Mouse (Mus musculus): ENCODE data around the gene Ifrd1.
A peak's percentile ranks its signal among the peaks of the same experiment; 100 is the strongest.
"Not testable (repeated sequence)": the region's sequence is repeated elsewhere in the genome, so short reads cannot be mapped to it uniquely, and the experiment has no call there.

The Ifrd1 gene

DNA sequence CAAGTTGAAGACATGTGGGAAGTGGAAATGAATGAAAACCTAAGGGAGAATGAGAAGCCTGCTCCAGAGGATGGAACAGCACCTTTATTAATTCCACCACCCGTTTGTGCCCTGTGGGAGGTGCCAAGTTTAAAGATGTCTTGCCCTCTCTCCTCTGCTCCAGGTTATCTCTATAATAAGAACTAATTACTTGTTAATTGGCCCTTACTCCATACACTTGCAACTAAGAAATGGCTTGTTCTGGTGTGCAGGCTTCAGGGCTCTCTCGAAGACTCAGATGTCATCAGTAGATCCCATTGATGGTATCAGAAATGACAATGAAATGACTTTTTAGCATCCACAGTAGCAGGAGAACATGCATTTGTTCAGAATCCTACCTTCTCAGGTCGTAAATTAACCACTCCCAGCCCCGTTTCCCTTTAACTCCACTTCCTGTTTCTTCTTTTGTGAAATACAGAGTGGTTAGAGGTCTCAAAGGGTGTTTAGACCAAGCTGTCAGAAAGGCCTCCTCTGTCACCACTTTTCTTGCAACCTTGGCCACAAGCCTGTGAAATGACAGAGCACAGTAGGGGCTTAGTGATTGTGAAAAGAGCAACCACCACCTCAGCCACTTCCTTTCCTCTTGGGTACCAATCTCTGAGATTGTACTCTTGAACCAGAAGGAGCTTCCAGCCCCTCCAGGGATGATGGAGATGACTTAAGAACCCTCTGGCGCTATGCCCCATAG is at the start of gene Ifrd1:
TSS of gene Ifrd1 (minus strand) at position 51 of the 727 bp plus-strand sequence.
- DNase-seq (ENCODE audit: extremely low spot score), result no peak

DNA sequence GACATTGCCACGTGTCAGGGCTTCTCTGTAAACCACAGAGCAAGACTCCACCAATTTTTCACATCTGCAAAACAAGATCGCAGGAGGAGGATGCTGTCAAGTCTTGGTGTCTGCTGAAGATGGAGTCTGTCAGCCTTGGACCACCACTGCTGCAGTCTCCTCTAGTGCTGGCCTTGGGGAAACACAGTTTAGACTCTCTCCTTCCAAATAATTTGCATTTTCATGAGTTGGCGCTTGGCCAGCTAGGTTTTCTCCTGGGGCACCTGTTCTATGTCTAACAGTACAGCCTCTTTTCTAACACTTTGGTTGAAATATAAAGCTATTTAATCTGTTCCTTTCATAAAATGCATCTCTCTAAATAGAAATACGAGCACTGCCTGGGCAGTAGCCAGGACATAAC is 38.2 kb upstream of the Ifrd1 start:
- DNase-seq (ENCODE audit: extremely low spot score), result no peak

DNA sequence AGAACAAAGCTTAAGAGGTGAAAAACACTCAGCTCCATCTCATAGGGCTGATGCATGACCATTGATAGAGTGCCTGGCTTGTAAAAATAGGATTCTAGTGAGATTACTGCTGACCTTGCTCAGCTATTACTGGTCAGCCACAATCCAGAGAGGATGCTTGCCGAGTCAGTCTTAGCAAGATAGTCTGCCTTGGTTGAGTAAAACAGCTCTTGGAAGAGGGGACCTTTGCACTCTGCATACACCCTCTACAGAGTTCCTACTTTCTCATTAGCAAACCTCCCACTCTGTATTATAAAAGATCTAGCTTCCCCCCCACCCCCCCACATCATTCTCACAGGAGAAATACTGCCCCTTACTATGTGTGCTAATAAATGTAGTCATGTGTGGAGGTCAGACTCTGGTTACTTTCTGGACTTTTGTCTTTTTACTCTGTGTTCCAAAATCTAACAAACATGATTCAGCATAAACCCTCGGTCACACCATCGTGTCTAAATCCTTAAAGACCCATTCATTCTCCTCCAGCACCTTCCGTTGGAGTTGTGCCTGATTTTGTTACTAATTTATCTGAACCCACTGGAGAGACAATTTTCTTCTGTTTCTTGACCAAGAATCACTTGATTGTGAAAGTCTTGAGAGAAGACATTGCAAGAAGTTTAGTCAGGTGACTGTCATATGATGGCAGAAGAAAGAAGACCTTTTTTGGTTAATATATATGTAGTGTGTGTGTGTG is 32.5 kb upstream of the Ifrd1 start:
- no peak for DNase-seq (ENCODE audit: extremely low spot score)

DNA sequence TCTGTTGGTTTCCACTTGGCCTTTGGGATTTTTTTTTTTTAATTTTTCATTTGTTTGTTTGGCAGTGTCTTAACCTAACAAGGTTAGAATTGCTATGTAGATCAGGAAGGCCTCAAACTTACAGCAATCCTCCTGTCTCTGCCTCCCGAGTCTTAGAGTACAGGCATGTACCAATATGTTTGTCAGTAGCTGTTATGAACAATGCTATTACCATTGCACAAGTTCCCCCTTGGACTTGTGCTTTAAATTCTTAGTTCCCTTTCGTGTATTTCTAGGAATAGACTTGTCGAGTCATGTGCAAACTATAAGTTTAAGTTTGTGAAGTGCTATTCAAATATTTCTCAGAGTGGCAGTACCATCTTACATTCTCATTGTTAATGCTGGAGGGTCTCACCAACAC is 29.3 kb upstream of the Ifrd1 start:
- no peak for DNase-seq (ENCODE audit: extremely low spot score)

DNA sequence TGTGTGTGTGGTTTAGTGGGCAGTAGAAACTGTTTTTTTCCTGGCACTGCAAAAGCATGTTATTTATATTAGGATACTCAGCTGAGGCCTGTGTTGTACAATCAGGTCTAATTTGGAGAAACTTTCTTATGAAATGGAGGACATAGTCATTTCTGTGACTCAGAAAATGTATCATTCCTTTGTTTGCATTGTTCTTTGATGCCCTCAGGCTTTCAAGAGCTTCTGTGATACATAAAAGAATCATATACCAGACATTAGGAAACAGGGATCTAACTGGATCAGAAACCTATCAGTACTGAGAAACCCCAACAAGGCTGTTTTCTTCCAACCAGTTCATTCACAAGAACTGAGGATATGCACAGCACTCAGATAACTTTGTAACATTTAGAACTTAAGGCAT is 26.6 kb upstream of the Ifrd1 start:
- no peak for DNase-seq (ENCODE audit: extremely low spot score)

DNA sequence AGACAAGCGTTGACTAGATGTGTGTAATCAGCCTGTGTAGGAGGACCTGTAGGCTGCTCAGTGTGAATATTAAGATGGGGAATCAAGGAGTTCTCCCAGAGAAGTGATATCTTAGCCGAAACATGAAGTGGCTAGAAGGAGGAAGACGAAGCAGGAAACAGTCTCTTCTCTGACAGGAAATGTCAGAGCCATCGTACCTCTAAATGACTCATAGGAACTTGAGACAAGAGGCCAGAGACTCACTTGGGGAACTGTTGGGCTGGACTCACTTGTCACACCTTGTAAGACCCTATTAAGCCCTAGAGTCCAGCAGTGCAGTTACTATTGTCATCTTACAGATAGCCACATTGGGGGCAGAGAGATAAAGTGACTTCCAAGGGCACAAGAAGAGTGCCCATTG is 25.0 kb upstream of the Ifrd1 start:
- no peak for DNase-seq (ENCODE audit: extremely low spot score)

DNA sequence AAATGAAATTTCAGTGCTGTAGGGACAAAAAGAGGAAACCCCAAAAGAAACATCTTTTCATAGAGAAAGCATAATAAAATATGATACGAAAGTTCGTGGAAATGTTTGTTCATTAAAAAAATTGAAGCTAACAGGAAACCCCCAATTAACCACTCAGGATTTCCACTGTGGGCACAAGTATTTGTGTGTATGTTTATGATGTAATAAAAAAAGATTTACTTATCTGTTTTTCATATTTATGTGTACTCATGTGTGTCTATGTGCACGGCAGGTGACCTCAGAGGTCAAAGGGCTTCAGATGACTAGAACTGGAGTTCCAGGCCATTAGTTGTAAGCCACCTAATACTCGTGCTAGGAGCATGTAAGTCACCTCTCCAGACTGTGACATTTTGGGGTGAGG is 24.4 kb upstream of the Ifrd1 start:
- DNase-seq (ENCODE audit: extremely low spot score), result no peak

DNA sequence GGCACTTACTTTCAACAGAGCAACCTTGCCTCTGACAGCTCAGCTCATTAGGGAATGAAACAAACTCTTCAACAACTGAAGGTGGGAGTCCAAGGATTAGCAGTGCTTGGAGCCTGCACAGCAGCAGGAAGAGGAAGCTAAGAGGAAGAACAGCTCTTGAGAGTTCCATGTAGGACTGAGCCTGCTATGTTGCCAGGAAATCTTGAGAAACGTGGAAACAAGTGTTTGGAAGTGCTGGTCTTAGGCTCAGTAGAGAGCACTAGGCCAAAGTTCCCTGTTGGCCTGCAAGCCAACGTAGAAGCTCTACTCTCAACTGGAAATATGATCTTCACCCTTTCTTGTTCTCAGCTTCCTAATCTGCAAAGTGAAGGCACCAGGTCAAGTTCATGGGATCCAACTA is 20.0 kb upstream of the Ifrd1 start:
- DNase-seq (ENCODE audit: extremely low spot score), result no peak

DNA sequence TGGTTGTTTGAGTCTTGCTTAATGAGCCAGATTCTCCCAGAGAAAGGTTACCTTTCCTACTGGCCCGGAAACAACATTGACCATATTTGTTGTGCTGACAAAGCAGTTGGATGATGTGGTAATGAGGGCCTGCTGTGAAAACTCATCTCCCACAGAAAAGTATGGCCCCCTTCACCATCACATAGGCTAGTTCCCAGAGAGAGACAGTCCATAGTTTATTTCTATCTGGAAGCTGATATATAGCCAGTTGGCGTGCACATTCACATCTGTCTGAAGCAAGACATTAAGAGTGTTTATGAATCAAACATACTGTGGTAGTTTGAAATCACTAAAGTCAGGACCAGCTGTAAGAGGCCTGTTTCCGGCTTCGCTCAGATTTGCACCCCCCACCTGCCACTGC is 15.4 kb upstream of the Ifrd1 start:
- DNase-seq (ENCODE audit: extremely low spot score), result no peak

DNA sequence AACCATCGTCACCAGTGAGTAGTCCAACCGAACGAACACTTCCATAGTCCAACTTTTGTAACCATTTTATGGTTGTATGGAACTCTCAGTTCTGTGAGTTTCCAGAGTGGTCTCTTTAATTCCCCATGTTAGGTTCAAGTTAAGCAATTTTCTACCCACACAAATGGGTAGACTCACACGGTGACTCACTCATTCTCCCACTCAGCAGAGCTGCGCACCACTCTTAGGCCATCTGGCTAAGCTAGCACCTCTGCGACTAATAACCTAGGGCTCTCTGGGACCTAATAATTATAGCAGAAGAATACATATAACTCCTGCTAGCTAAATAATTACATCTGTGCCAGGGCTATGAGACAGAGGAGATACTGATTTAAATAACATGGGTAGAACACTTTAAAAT is 14.7 kb upstream of the Ifrd1 start:
- no peak for DNase-seq (ENCODE audit: extremely low spot score)

DNA sequence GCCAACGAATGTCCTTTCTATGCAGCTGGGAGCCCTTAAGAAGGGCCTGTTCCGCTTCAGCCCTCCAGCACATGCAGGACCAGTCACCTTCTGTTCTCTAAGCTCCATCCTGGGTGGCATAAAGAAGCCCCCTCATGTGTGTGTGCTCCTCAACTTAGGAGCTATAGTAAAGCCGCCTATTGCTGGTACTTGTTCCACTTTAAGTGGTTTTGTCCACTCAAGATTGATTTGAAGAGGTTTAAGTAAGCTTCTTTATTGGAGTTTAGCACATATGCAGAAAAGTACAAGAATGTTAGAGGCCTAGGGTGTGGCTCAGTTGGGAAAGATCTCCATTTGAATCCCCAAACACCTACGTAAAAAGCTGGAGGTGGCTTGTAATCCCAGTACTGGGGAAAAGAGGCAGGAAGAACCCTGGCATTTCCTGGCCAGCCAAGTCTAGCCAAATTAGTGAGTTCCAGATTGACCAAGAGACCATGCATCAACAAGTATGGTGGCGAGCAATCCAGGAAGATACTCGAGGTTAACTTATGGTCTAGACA is 10.2 kb upstream of the Ifrd1 start:
- no peak for DNase-seq (ENCODE audit: extremely low spot score)

DNA sequence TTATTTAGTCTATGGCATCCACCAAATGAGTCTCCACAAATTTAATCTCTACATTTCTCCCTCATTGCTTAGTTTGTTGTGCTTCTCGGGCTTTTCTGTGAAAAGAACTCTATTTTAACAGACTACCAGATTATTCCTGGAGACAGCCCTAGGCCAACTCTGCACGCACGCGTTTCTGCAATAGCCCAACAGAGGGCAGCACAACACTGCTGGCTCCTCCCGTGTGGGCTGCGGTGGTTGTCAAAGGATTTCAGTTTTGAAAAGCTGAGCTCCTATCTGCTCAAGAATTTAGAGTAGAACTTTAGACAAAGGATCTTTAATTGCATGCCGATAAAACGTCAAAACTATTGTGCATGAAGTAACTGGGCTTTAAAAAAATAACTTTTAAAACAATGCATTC is 8.9 kb upstream of the Ifrd1 start:
- DNase-seq (ENCODE audit: extremely low spot score), result peak; percentile 75

DNA sequence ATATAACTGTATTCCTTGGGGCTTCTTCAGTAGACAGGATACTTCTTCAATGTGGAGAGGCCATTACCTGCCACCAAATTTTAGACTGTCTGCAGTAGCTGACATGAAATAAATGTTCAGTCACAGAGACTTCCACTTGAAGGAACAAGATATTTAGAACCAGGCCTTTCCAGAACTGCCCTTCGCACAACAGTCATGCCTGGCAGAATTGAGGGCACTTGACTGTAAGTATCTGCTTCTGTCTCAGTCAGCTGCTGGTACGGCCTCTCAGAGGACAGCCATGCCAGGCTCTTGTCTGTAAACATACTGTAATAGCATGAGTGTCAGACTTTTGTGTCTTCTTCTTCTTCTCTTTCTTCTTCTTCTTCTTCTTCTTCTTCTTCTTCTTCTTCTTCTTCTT is 8.2 kb upstream of the Ifrd1 start:
- DNase-seq (ENCODE audit: extremely low spot score), result no peak

DNA sequence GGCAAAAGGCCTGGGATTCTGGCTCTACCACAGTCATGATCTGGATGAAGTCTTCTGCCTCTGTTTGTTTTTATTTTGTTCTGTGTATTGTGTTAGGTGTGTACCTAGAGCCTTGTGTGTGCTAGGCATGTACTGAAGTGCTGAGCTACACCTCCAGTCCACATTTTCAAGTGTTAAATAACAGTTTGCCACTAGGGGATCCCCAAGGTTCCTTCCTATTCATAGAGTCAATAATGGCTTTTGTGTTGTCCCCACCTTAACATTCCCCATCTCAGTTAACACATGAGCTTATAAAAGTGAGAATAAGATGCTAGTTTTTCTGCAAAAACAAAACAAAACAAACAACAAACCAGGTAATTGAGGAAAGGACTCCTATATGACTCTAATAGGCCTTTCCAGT is 7.7 kb upstream of the Ifrd1 start:
- DNase-seq (ENCODE audit: extremely low spot score), result no peak

DNA sequence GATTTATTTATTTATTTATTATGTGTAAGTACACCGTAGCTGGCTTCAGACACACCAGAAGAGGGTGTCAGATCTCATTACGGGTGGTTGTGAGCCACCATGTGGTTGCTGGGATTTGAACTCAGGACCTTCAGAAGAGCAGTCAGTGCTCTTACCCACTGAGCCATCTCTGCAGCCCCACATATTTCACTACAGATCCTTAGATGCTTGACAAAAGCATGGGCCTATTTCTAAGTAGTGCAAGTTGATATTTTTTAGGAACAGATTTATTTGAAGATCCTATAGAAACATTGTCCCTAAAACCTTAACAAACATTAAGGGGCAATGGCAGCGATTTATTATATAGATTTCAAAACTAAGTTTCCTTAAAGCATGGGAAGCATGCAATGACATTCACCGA is 7.0 kb upstream of the Ifrd1 start:
- not testable (repeated sequence) for DNase-seq (ENCODE audit: extremely low spot score)

DNA sequence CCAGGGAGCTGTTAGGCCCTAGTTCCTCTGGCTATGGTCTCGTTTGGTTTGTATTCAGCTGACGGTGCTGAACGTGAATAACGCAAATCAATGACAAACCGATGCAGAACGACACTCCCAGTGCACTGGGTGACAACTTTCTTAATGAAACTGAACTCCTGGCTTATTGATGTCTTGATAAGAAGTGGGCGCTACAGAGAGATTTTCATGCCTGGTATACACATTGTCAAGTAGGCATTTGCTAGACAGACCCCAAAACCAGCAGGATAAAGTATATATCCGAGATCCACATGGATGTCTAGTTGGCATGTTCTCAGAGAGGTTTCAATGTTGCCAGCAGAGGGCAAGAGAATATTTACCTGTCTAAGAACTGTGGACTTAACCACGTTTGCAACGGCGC is 6.4 kb upstream of the Ifrd1 start:
- no peak for DNase-seq (ENCODE audit: extremely low spot score)

DNA sequence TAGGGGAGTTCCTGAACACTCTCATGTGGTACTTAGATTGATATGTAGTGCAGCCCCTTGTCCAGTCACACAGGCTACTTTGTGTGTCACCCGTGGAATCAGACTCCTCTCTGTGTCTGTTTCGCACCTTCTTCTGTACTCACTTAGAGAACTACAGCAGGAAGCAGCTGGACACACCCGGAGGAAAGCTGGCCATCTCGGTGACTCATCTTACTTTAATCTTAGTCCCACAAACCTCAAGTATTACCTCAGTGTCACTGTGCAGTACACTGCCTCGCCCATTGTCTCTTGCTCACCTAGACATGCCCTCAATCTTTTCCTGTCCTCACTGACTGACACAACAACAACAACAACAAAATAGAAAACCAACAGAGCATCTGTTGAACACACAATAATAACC is 4.9 kb upstream of the Ifrd1 start:
- DNase-seq (ENCODE audit: extremely low spot score), result no peak

DNA sequence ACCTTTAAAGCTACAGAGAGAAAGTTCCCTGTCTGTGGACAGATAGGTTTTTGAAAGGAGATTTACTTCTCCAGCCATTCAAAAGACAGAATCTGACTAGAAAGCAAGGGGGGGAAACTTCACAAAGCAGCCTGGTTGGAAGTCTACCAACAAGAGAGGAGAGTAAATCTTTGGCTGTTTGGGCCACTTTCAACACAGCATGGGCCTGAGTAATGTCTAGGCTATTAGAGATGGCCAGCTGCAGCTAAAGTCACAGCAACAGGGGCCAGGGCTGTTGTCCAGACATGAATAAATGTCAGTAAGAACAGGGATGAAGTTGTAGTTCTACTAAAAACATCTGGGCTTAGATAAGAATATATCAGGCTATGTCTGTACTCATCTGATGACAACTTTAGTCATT is 2.0 kb upstream of the Ifrd1 start:
- DNase-seq (ENCODE audit: extremely low spot score), result no peak

DNA sequence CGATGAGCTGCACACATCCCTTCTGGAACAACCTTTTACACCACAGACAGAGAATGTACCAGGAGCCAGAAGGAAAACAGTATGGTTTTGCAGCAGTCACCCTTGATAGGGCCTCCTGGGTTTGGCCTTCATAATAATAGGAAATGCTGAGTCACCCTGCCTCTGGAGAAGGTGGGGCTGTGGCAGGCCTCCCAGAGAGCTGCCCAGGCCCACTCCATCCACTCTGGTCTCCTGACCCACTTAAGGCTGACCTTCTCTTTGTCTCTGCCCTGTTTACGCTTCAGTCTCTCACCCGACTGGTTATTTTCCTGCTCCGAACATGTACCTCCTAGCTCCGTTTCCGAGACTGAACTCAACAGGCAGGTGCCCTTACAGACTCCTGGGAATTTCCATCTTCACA is 328 bp downstream of the Ifrd1 start:
- DNase-seq (ENCODE audit: extremely low spot score), result no peak

DNA sequence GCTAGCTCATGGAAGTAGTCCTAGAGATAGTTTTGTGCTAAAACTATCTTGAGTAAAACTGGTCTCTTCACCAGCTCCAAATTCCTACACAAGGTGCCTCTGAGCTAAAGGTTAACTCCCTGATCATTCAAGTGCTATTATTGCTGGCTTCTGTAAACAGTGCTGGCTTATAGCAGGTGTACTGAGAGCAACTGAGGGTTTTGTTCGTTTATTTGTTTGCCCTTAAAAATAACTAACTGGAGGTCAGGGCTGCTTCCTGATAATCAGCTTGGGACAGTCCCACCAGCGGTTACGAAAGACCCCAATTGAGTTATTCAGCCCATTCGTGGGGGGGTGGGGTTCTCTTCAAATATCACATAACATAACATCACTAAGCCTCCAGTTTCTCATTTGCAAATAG is 920 bp downstream of the Ifrd1 start:
- no peak for DNase-seq (ENCODE audit: extremely low spot score)

DNA sequence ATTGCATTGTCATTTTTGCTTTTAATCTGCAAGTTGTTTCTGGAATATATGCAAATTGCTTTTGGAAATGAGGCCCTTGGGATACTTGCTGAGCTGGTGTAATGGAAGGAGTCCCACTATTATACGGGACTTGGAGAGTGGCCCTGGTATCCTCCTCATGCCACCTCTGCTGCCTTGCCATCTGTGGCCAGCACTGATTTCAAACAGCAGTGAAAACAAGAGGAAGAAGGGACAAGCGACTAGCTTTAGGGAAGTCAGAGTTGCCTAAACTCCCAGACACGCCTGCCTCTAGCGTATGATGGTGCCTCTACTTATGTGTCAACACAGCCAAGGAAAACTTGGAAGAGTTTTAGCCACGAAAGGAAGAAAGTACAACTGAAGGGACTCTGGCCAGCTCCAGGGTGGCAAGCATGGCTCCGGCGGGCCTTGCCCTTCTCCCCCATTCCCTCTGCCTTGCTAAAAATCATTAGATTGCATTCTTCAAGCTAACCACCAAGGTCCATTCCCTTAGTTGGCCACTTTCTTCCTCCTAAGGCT is 2.8 kb downstream of the Ifrd1 start:
- no peak for DNase-seq (ENCODE audit: extremely low spot score)

DNA sequence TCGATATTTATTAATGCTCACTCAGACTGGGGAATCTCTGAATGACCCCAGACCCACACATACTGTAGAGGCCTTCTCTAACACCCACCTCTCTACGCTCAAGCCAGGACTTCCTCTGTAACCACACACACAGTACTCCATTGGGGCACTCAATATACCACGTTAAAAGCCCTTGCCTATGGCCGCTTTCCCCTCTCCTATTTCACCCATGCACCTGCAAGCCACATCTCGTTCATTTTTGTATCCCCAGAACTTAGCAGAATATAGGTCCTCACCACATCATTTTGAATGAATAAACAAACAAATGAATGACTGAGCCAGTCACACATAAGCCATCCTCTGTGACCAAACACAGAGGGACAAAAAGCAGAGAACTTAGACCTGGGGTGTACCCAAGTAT is 3.4 kb downstream of the Ifrd1 start:
- no peak for DNase-seq (ENCODE audit: extremely low spot score)

DNA sequence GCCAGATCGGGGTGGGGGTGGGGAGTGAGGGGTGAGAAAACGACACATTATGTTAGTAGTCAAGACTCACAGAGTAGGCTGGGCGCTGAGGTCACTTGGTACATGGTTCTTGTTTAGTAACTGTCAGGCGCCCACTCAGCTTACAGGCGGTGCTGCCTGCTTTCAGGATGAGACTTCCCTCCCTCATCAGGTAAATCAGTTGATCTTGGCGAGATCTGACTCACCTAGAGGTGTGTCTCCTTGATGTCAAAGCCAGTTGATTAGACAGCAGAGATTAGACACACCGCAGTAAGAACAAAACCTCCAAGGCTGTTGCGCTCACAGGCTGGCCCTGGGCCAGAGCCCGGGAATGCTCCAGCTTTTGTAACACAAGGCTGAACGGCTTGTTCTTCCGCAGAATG is 4.5 kb downstream of the Ifrd1 start:
- DNase-seq (ENCODE audit: extremely low spot score), result no peak
